Mouse (Mus musculus) embryonic facial prominence, embryonic 10.5 days (tissue): Measurements from ENCODE around the gene P2rx3. TPM values are rescaled to one million over a fixed set of nuclear protein-coding genes. Genes with fewer than 3 reads are reported as not detected.

Experiments
- DNase-seq: peaks from one replicate; pipeline ENCODE4 v3.0.0-alpha.2; 2017; ENCODE audit warnings: low spot score
- H3K27ac ChIP-seq: fragments of 300-500 bp; sonication (generic); replicated peaks from 2 replicates; pipeline ENCODE4 v1.5.1; 2016; ENCODE audit warnings: mild to moderate bottlenecking
- H3K27me3 ChIP-seq: fragments of 300-500 bp; sonication (generic); replicated peaks from 2 replicates; pipeline ENCODE4 v1.6.1; 2016; ENCODE audit warnings: low read depth, mild to moderate bottlenecking; ENCODE audit not compliant: poor library complexity, severe bottlenecking
- H3K36me3 ChIP-seq: fragments of 300-500 bp; sonication (generic); replicated peaks from 2 replicates; pipeline ENCODE4 v1.6.1; 2016; ENCODE audit warnings: mild to moderate bottlenecking, moderate library complexity
- H3K4me1 ChIP-seq: fragments of 300-500 bp; sonication (generic); 2 replicates; pipeline ENCODE4 v1.6.1; 2016
- H3K4me3 ChIP-seq: fragments of 300-500 bp; sonication (generic); 2 replicates; pipeline ENCODE4 v1.5.1; 2016; ENCODE audit warnings: mild to moderate bottlenecking, moderate library complexity
- H3K9me3 ChIP-seq: fragments of 300-500 bp; sonication (generic); 2 replicates; pipeline ENCODE4 v1.6.1; 2016; ENCODE audit warnings: mild to moderate bottlenecking
- whole genome bisulfite sequencing: fragments of 180-500 bp; shearing (Covaris S2); methylation state at CpG from one replicate; pipeline ENCODE4 v1.1.7; 2016; 5-methylcytosine and 5-hydroxymethylcytosine counted together
- polyA plus RNA-seq: library from polyadenylated mRNA; unstranded; fragments of >200 nt; fragmentation: Nextera tagmentation; extraction: Ambion mirVana; gene quantifications from 2 replicates; pipeline ENCODE4 v1.2.1, GENCODE M21; 2016

P2rx3 gene
- polyA plus RNA-seq, 1 experiment from 2014 or later: 10.0 TPM

GRCm38 (mm10) chr2:84961300-84961699 is 76.0 kb downstream of the P2rx3 start:
- 71% methylated on average over 2 of the region's 2 CpGs for WGBS
- H3K27ac ChIP-seq: no peak overlapping the region
- H3K4me3 ChIP-seq: no peak overlapping the region
- H3K9me3 ChIP-seq: no peaks in the 10 kb centered on the region
- H3K4me1 ChIP-seq: peaks cover 8% of the 10 kb centered on the region
- no peaks in the 10 kb centered on the region for H3K27me3 ChIP-seq
- no peak for DNase-seq
- peaks cover 23% of the 10 kb centered on the region for H3K36me3 ChIP-seq

DNA sequence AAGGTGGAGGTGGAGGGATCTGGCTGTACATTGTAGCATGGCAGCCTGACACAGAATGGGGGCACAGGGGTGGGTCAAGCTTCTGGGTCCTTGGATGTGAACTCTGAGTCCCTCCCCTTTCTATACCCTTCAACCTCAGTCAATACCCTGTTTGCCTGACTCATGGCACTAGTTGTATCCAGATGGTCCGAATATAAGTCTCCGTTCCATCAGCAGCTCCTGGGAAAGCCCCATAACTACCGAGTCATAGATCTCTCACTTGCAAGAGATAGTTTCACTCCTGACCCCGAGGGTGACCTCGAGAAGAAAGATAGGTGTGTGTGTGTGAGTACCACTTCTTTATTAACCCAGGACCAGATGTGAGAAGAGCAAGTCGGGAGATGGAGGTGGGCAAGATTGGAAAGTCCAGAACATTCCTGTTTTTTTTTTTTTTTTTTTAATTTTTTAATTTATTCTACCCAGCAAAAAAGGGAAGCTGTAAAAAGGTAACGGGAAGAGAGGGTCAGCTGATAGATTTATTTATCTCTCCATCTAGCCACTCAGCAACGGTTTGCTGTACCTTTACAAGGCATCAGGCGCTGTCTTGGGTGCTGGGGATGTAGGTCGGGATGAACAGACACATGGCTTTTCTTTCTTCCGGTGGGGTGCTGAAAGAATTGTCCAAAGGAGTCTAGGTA is 78.5 kb downstream of the P2rx3 start:
- 90% methylated on average over 11 of the region's 11 CpGs for WGBS
- Histone ChIP-seq H3K36me3 (peaks cover 43% of the 10 kb centered on the region), H3K27ac (no peak overlapping the region), H3K27me3 (no peaks in the 10 kb centered on the region), H3K4me3 (no peak overlapping the region), H3K9me3 (no peaks in the 10 kb centered on the region), H3K4me1 (peaks cover 8% of the 10 kb centered on the region)
- no peak for DNase-seq

- 60% methylated on average over 5 of the region's 5 CpGs for WGBS
- DNase-seq: peak; percentile 68
Observed at GRCm38 (mm10) chr2:84956274-84956673, 81.0 kb downstream of the P2rx3 start.

DNA sequence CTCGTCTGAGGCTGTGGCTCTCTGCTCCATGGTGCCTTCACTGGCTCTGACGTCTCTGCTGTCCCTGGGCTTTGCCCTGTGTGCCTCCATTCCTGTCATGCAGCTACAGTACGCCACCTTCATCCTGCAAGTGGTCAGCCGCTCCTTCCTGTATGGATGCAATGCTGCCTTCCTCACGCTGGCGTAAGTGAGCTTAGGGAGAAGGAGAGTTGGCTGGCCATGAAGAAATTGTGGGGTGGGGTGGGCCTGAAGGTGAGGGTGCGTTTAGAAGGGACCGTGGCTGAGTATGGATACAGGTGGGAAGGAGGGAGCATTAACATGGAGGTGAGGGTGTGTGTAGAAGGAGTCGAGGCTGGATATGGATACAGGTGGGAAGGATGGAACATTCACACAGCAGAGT is 81.8 kb downstream of the P2rx3 start:
- Histone ChIP-seq H3K4me1 (no peaks in the 10 kb centered on the region), H3K27ac (no peak overlapping the region), H3K36me3 (peaks cover 74% of the 10 kb centered on the region), H3K27me3 (no peaks in the 10 kb centered on the region), H3K4me3 (no peak overlapping the region), H3K9me3 (no peaks in the 10 kb centered on the region)
- no peak for DNase-seq
- WGBS: 88% methylated on average over 9 of the region's 9 CpGs

More at GRCm38 (mm10) chr2:84956274-84956673, 81.0 kb downstream of the P2rx3 start:
- no peaks in the 10 kb centered on the region for H3K27me3 ChIP-seq
- no peaks in the 10 kb centered on the region for H3K4me1 ChIP-seq
- H3K27ac ChIP-seq: no peak overlapping the region
- H3K4me3 ChIP-seq: no peak overlapping the region
- H3K9me3 ChIP-seq: no peaks in the 10 kb centered on the region
- peaks cover 66% of the 10 kb centered on the region for H3K36me3 ChIP-seq

GRCm38 (mm10) chr2:84952693-84953092 is 84.6 kb downstream of the P2rx3 start:
- 82% methylated on average over 4 of the region's 4 CpGs for WGBS
- no peaks in the 10 kb centered on the region for H3K9me3 ChIP-seq
- no peaks in the 10 kb centered on the region for H3K4me1 ChIP-seq
- no peak overlapping the region for H3K27ac ChIP-seq
- no peak for DNase-seq
- H3K4me3 ChIP-seq: no peak overlapping the region
- peaks cover 92% of the 10 kb centered on the region for H3K36me3 ChIP-seq
- H3K27me3 ChIP-seq: no peaks in the 10 kb centered on the region

GRCm38 (mm10) chr2:84952251-84952650 is 85.0 kb downstream of the P2rx3 start:
- DNase-seq: no peak
- 96% methylated on average over 1 of the region's 1 CpGs for WGBS
- H3K9me3 ChIP-seq: no peaks in the 10 kb centered on the region

DNA sequence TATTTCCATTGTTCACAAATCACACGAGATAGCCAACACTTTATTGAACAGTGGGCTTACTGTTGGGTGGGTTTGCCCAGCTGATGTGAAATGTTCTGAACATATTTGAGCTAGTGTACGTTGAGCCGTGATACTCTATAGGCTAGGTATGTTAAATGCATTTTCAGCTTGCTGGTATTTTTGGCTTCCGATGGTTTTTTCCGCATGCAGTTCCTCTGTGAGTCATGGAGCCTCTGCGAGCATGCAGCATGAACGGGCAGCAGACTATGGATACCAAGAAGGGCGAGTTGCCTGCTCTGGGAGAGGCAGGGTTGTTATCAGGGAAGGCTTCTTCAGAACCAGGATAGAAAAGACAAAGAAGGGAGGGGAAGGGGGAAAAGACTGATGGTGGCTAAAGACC is 86.2 kb downstream of the P2rx3 start:
- no peaks in the 10 kb centered on the region for H3K27me3 ChIP-seq
- no peaks in the 10 kb centered on the region for H3K9me3 ChIP-seq
- no peaks in the 10 kb centered on the region for H3K4me1 ChIP-seq
- H3K36me3 ChIP-seq: peaks cover 92% of the 10 kb centered on the region
- no peak overlapping the region for H3K4me3 ChIP-seq
- no peak overlapping the region for H3K27ac ChIP-seq
- 94% methylated on average over 8 of the region's 8 CpGs for WGBS
- no peak for DNase-seq

More at GRCm38 (mm10) chr2:84952251-84952650, 85.0 kb downstream of the P2rx3 start:
- Histone ChIP-seq H3K36me3 (peaks cover 92% of the 10 kb centered on the region), H3K27me3 (no peaks in the 10 kb centered on the region), H3K27ac (no peak overlapping the region), H3K4me3 (no peak overlapping the region), H3K4me1 (no peaks in the 10 kb centered on the region)

DNA sequence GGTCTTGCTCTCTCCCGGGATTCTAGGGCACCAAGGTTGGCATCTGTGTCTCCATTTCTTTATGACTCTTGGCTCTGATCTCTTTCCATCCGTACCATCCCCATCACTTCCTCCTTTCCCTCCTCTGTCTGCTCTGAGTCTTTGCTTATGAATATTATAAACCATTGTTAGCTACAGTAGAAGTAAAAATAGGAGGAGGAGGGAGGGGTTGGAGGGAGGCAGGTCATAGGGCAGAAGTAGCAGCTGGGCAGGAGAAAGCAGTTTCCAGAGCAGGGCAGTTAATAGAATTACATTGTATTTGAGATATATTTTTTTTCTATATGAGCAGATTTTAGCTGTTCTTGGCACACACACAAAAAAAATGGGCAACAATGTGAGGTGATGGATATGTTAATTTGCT is 88.5 kb downstream of the P2rx3 start:
- Histone ChIP-seq H3K4me1 (no peaks in the 10 kb centered on the region), H3K4me3 (no peak overlapping the region), H3K9me3 (no peaks in the 10 kb centered on the region), H3K27me3 (no peaks in the 10 kb centered on the region), H3K36me3 (peaks cover 94% of the 10 kb centered on the region), H3K27ac (no peak overlapping the region)
- 88% methylated on average over 2 of the region's 2 CpGs for WGBS
- DNase-seq: no peak

Other genes with a start within 250 kb of the P2rx3 start
- 22.7 and 25.8 TPM in 2 replicates for gene Ube2l6, start 238.6 kb downstream of the P2rx3 start, polyA plus RNA-seq
- gene Smtnl1, start 214.8 kb downstream of the P2rx3 start, polyA plus RNA-seq: 0.21 and 0.27 TPM in 2 replicates
- gene Timm10, start 210.5 kb downstream of the P2rx3 start, polyA plus RNA-seq: 64.9 and 65.8 TPM in 2 replicates
- gene Slc43a1, start 198.6 kb downstream of the P2rx3 start, polyA plus RNA-seq: 30.4 and 35.4 TPM in 2 replicates
- 2.5 and 2.6 TPM in 2 replicates for gene Rtn4rl2, start 150.8 kb downstream of the P2rx3 start, polyA plus RNA-seq
- 29.5 and 30.8 TPM in 2 replicates for gene Slc43a3, start 100.9 kb downstream of the P2rx3 start, polyA plus RNA-seq
- 0.30 TPM in 1 of 2 replicates, not detected in the other for gene Prg2, start 57.0 kb downstream of the P2rx3 start, polyA plus RNA-seq
- not detected in 2 replicates for gene Prg3, start 49.2 kb downstream of the P2rx3 start, polyA plus RNA-seq
- gene Ssrp1, start 228 bp downstream of the P2rx3 start, polyA plus RNA-seq: 419 and 425 TPM in 2 replicates
- gene Tnks1bp1, start 10.6 kb upstream of the P2rx3 start, polyA plus RNA-seq: 31.5 and 33.1 TPM in 2 replicates
- gene Aplnr, start 98.8 kb upstream of the P2rx3 start, polyA plus RNA-seq: 40.2 and 42.2 TPM in 2 replicates
- 0.32 and 0.60 TPM in 2 replicates for gene Lrrc55, start 159.7 kb upstream of the P2rx3 start, polyA plus RNA-seq